Mouse (Mus musculus) heart, adult 8-10 months (tissue): ENCODE data around the gene Rnf207. TPM values are rescaled to one million over a fixed set of nuclear protein-coding genes. Genes with fewer than 3 reads are reported as not detected.

Experiments used
- DNase-seq: peaks from one replicate; pipeline ENCODE4 v3.0.0; 2022; ENCODE audit warnings: low spot score
- total RNA-seq, 4 experiments: library from RNA; stranded (reverse); gene quantifications; 2 replicates each; pipeline ENCODE4 v1.2.4; 2022

The Rnf207 gene
- total RNA-seq, 4 experiments from 2014 or later: 29.1 to 63.4 (median 46.1) TPM

GRCm38 (mm10) chr4:152294188-152294929 is 24.4 kb downstream of the Rnf207 start:
- DNase-seq: no peak

- DNase-seq: no peak
Measured at GRCm38 (mm10) chr4:152292102-152292765, 26.6 kb downstream of the Rnf207 start.

- no peak for DNase-seq
Measured at GRCm38 (mm10) chr4:152291562-152291961, 27.2 kb downstream of the Rnf207 start, which contains the start of gene Hes3. TSS of gene Hes3 (minus strand) at chr4:152291662.

- no peak for DNase-seq
Measured at GRCm38 (mm10) chr4:152290991-152291390, 27.8 kb downstream of the Rnf207 start.

- DNase-seq: no peak
Measured at GRCm38 (mm10) chr4:152290385-152290784, 28.4 kb downstream of the Rnf207 start.

GRCm38 (mm10) chr4:152288398-152288945 is 30.3 kb downstream of the Rnf207 start:
- no peak for DNase-seq

- DNase-seq: no peak
Measured at GRCm38 (mm10) chr4:152287317-152288120, 31.3 kb downstream of the Rnf207 start.

- DNase-seq: no peak
Measured at GRCm38 (mm10) chr4:152286887-152287286, 31.9 kb downstream of the Rnf207 start.

- DNase-seq: no peak
Measured at GRCm38 (mm10) chr4:152286183-152286582, 32.6 kb downstream of the Rnf207 start.

- DNase-seq: peak; percentile 79
Measured at GRCm38 (mm10) chr4:152285505-152285904, 33.3 kb downstream of the Rnf207 start.

GRCm38 (mm10) chr4:152283186-152283950 is 35.4 kb downstream of the Rnf207 start:
- DNase-seq: peak; percentile 71

GRCm38 (mm10) chr4:152282721-152283120 is 36.1 kb downstream of the Rnf207 start:
- DNase-seq: no peak

GRCm38 (mm10) chr4:152281601-152282000 is 37.2 kb downstream of the Rnf207 start:
- DNase-seq: no peak

- no peak for DNase-seq
Measured at GRCm38 (mm10) chr4:152278986-152279385, 39.8 kb downstream of the Rnf207 start.

GRCm38 (mm10) chr4:152277916-152278315 is 40.9 kb downstream of the Rnf207 start:
- no peak for DNase-seq

- no peak for DNase-seq
Measured at GRCm38 (mm10) chr4:152276389-152277347, 42.1 kb downstream of the Rnf207 start.

- peak; percentile 53 for DNase-seq
Measured at GRCm38 (mm10) chr4:152274681-152275131, 44.1 kb downstream of the Rnf207 start.

- peak; percentile 60 for DNase-seq
Measured at GRCm38 (mm10) chr4:152273621-152274236, 45.1 kb downstream of the Rnf207 start, which contains the start of gene Gpr153. TSS of gene Gpr153 (plus strand) at chr4:152274232.

GRCm38 (mm10) chr4:152273191-152273590 is 45.6 kb downstream of the Rnf207 start:
- DNase-seq: no peak
